Mouse (Mus musculus): ENCODE measurements around the gene Cacna1c. TPM values are rescaled to one million over a fixed set of nuclear protein-coding genes. Genes with fewer than 3 reads are reported as not detected.

Gene Cacna1c
- polyA plus RNA-seq, 1 experiment = 1.0 TPM

- no peak overlapping the region for H3K27ac ChIP-seq (ENCODE audit: insufficient read depth, low read length)
These were observed 216.0 kb downstream of the Cacna1c start for GRCm38 (mm10) chr6:118980265-118980664.

GRCm38 (mm10) chr6:118977443-118978271 is 218.6 kb downstream of the Cacna1c start:
- H3K4me3 ChIP-seq (ENCODE audit: low read depth, low read length) = no peak overlapping the region
- no peak overlapping the region for H3K27ac ChIP-seq (ENCODE audit: insufficient read depth, low read length)
- H3K4me1 ChIP-seq (ENCODE audit: control insufficient read depth, insufficient read depth, low read length) = no peaks in the 10 kb centered on the region
- no peak overlapping the region for H3K9ac ChIP-seq (ENCODE audit: low read depth, poor library complexity, severe bottlenecking)
- no peaks in the 10 kb centered on the region for H3K9me3 ChIP-seq (replicated peaks; ENCODE audit: control insufficient read depth, insufficient read depth, low read length, poor library complexity, severe bottlenecking)
- H3K36me3 ChIP-seq (ENCODE audit: control insufficient read depth, insufficient read depth, low read length, poor library complexity, severe bottlenecking) = no peaks in the 10 kb centered on the region
- TF ChIP-seq CTCF (IDR thresholded peaks at IDR 0.05; ENCODE audit: low read depth, low read length) (no peak), POLR2A (IDR thresholded peaks at IDR 0.05; ENCODE audit: insufficient read depth, low read length) (no peak), EP300 (IDR thresholded peaks at IDR 0.05; ENCODE audit: insufficient read depth, low read depth, low read length) (no peak)
- H3K27me3 ChIP-seq (ENCODE audit: control insufficient read depth, insufficient read depth, low read length, poor library complexity, severe bottlenecking) = no peaks in the 10 kb centered on the region

More at GRCm38 (mm10) chr6:118980265-118980664, 216.0 kb downstream of the Cacna1c start:
- Histone ChIP-seq H3K9me3 (replicated peaks; ENCODE audit: control insufficient read depth, insufficient read depth, low read length, poor library complexity, severe bottlenecking) (no peaks in the 10 kb centered on the region), H3K36me3 (ENCODE audit: control insufficient read depth, insufficient read depth, low read length, poor library complexity, severe bottlenecking) (no peaks in the 10 kb centered on the region), H3K4me3 (ENCODE audit: low read depth, low read length) (no peak overlapping the region), H3K4me1 (ENCODE audit: control insufficient read depth, insufficient read depth, low read length) (no peaks in the 10 kb centered on the region), H3K27me3 (ENCODE audit: control insufficient read depth, insufficient read depth, low read length, poor library complexity, severe bottlenecking) (no peaks in the 10 kb centered on the region), H3K9ac (ENCODE audit: low read depth, poor library complexity, severe bottlenecking) (no peak overlapping the region)
- TF ChIP-seq POLR2A (IDR thresholded peaks at IDR 0.05; ENCODE audit: insufficient read depth, low read length) (no peak), CTCF (IDR thresholded peaks at IDR 0.05; ENCODE audit: low read depth, low read length) (no peak), EP300 (IDR thresholded peaks at IDR 0.05; ENCODE audit: insufficient read depth, low read depth, low read length) (no peak)

- no peak overlapping the region for H3K9ac ChIP-seq (ENCODE audit: low read depth, poor library complexity, severe bottlenecking)
- H3K4me3 ChIP-seq (ENCODE audit: low read depth, low read length) = no peak overlapping the region
- H3K9me3 ChIP-seq (replicated peaks; ENCODE audit: control insufficient read depth, insufficient read depth, low read length, poor library complexity, severe bottlenecking) = no peaks in the 10 kb centered on the region
- H3K4me1 ChIP-seq (ENCODE audit: control insufficient read depth, insufficient read depth, low read length) = no peaks in the 10 kb centered on the region
- no peaks in the 10 kb centered on the region for H3K36me3 ChIP-seq (ENCODE audit: control insufficient read depth, insufficient read depth, low read length, poor library complexity, severe bottlenecking)
- no peak for TF ChIP-seq CTCF (IDR thresholded peaks at IDR 0.05; ENCODE audit: low read depth, low read length)
- TF ChIP-seq POLR2A (IDR thresholded peaks at IDR 0.05; ENCODE audit: insufficient read depth, low read length) = no peak
- TF ChIP-seq EP300 (IDR thresholded peaks at IDR 0.05; ENCODE audit: insufficient read depth, low read depth, low read length) = no peak
- H3K27me3 ChIP-seq (ENCODE audit: control insufficient read depth, insufficient read depth, low read length, poor library complexity, severe bottlenecking) = no peaks in the 10 kb centered on the region
- no peak overlapping the region for H3K27ac ChIP-seq (ENCODE audit: insufficient read depth, low read length)
These were observed 219.6 kb downstream of the Cacna1c start for GRCm38 (mm10) chr6:118976617-118977016.

- Histone ChIP-seq H3K9ac (ENCODE audit: low read depth, poor library complexity, severe bottlenecking) (no peak overlapping the region), H3K4me1 (ENCODE audit: control insufficient read depth, insufficient read depth, low read length) (no peaks in the 10 kb centered on the region), H3K9me3 (replicated peaks; ENCODE audit: control insufficient read depth, insufficient read depth, low read length, poor library complexity, severe bottlenecking) (no peaks in the 10 kb centered on the region), H3K27ac (ENCODE audit: insufficient read depth, low read length) (no peak overlapping the region), H3K27me3 (ENCODE audit: control insufficient read depth, insufficient read depth, low read length, poor library complexity, severe bottlenecking) (no peaks in the 10 kb centered on the region), H3K4me3 (ENCODE audit: low read depth, low read length) (no peak overlapping the region), H3K36me3 (ENCODE audit: control insufficient read depth, insufficient read depth, low read length, poor library complexity, severe bottlenecking) (no peaks in the 10 kb centered on the region)
- no peak for TF ChIP-seq EP300 (IDR thresholded peaks at IDR 0.05; ENCODE audit: insufficient read depth, low read depth, low read length)
- TF ChIP-seq CTCF (IDR thresholded peaks at IDR 0.05; ENCODE audit: low read depth, low read length) = no peak
- TF ChIP-seq POLR2A (IDR thresholded peaks at IDR 0.05; ENCODE audit: insufficient read depth, low read length) = no peak
These were observed 224.2 kb downstream of the Cacna1c start for GRCm38 (mm10) chr6:118971844-118972531.

- H3K4me1 ChIP-seq (ENCODE audit: control insufficient read depth, insufficient read depth, low read length) = no peaks in the 10 kb centered on the region
- H3K27me3 ChIP-seq (ENCODE audit: control insufficient read depth, insufficient read depth, low read length, poor library complexity, severe bottlenecking) = no peaks in the 10 kb centered on the region
- no peak overlapping the region for H3K4me3 ChIP-seq (ENCODE audit: low read depth, low read length)
- no peak overlapping the region for H3K27ac ChIP-seq (ENCODE audit: insufficient read depth, low read length)
- no peak overlapping the region for H3K9ac ChIP-seq (ENCODE audit: low read depth, poor library complexity, severe bottlenecking)
- no peaks in the 10 kb centered on the region for H3K36me3 ChIP-seq (ENCODE audit: control insufficient read depth, insufficient read depth, low read length, poor library complexity, severe bottlenecking)
- H3K9me3 ChIP-seq (replicated peaks; ENCODE audit: control insufficient read depth, insufficient read depth, low read length, poor library complexity, severe bottlenecking) = no peaks in the 10 kb centered on the region
- TF ChIP-seq EP300 (IDR thresholded peaks at IDR 0.05; ENCODE audit: insufficient read depth, low read depth, low read length) (no peak), POLR2A (IDR thresholded peaks at IDR 0.05; ENCODE audit: insufficient read depth, low read length) (no peak), CTCF (IDR thresholded peaks at IDR 0.05; ENCODE audit: low read depth, low read length) (no peak)
These were observed 227.4 kb downstream of the Cacna1c start for GRCm38 (mm10) chr6:118968776-118969175.

GRCm38 (mm10) chr6:118966904-118967303 is 229.3 kb downstream of the Cacna1c start:
- TF ChIP-seq EP300 (IDR thresholded peaks at IDR 0.05; ENCODE audit: insufficient read depth, low read depth, low read length) = no peak
- no peak for TF ChIP-seq POLR2A (IDR thresholded peaks at IDR 0.05; ENCODE audit: insufficient read depth, low read length)
- TF ChIP-seq CTCF (IDR thresholded peaks at IDR 0.05; ENCODE audit: low read depth, low read length) = no peak
- no peak overlapping the region for H3K27ac ChIP-seq (ENCODE audit: insufficient read depth, low read length)
- no peak overlapping the region for H3K4me3 ChIP-seq (ENCODE audit: low read depth, low read length)
- H3K9ac ChIP-seq (ENCODE audit: low read depth, poor library complexity, severe bottlenecking) = no peak overlapping the region
- no peaks in the 10 kb centered on the region for H3K27me3 ChIP-seq (ENCODE audit: control insufficient read depth, insufficient read depth, low read length, poor library complexity, severe bottlenecking)
- H3K36me3 ChIP-seq (ENCODE audit: control insufficient read depth, insufficient read depth, low read length, poor library complexity, severe bottlenecking) = no peaks in the 10 kb centered on the region
- H3K4me1 ChIP-seq (ENCODE audit: control insufficient read depth, insufficient read depth, low read length) = no peaks in the 10 kb centered on the region
- no peaks in the 10 kb centered on the region for H3K9me3 ChIP-seq (replicated peaks; ENCODE audit: control insufficient read depth, insufficient read depth, low read length, poor library complexity, severe bottlenecking)

Measured in ES-Bruce4 (cell line).